Mouse (Mus musculus) hindbrain, embryonic 10.5 days (tissue): ENCODE results near the gene Ror2. TPM values are rescaled to one million over a fixed set of nuclear protein-coding genes. Genes with fewer than 3 reads are reported as not detected.
A peak's percentile ranks its signal among the peaks of the same experiment; 100 is the strongest.
"Not testable (repeated sequence)": the region's sequence is repeated elsewhere in the genome, so short reads cannot be mapped to it uniquely, and the experiment has no call there.

ENCODE experiments used
- DNase-seq: peaks from one replicate; pipeline ENCODE4 v3.0.0-alpha.2; 2017; ENCODE audit warnings: low spot score
- H3K27ac ChIP-seq: fragments of 300-500 bp; sonication (generic); 2 replicates; pipeline ENCODE4 v1.5.1; 2016; ENCODE audit warnings: mild to moderate bottlenecking, moderate library complexity
- H3K27me3 ChIP-seq: fragments of 300-500 bp; sonication (generic); 2 replicates; pipeline ENCODE4 v1.6.1; 2016; ENCODE audit warnings: mild to moderate bottlenecking; ENCODE audit not compliant: poor library complexity, insufficient read depth, severe bottlenecking
- H3K36me3 ChIP-seq: fragments of 300-500 bp; sonication (generic); 2 replicates; pipeline ENCODE4 v1.6.1; 2016; ENCODE audit warnings: mild to moderate bottlenecking, moderate library complexity
- H3K4me1 ChIP-seq: fragments of 300-500 bp; sonication (generic); replicated peaks from 2 replicates; pipeline ENCODE4 v1.6.1; 2016; ENCODE audit warnings: mild to moderate bottlenecking
- H3K4me3 ChIP-seq: fragments of 300-500 bp; sonication (generic); 2 replicates; pipeline ENCODE4 v1.5.1; 2016; ENCODE audit warnings: mild to moderate bottlenecking, moderate library complexity
- H3K9me3 ChIP-seq: fragments of 300-500 bp; sonication (generic); 2 replicates; pipeline ENCODE4 v1.6.1; 2016; ENCODE audit warnings: mild to moderate bottlenecking, moderate library complexity
- WGBS: fragments of 180-500 bp; shearing (Covaris S2); methylation state at CpG from one replicate; pipeline ENCODE4 v1.1.7; 2016; 5-methylcytosine and 5-hydroxymethylcytosine counted together
- polyA plus RNA-seq: library from polyadenylated mRNA; unstranded; fragments of >200 nt; fragmentation: Nextera tagmentation; extraction: Ambion mirVana; gene quantifications from 2 replicates; pipeline ENCODE4 v1.2.1, GENCODE M21; 2016

Ror2 gene
- polyA plus RNA-seq, result 13.5 and 16.9 TPM in 2 replicates

GRCm38 (mm10) chr13:53285756-53286361 is at the start of gene Ror2:
Gene Ror2 (minus strand): TSS chr13:53286124.
- no peaks in the 10 kb centered on the region for H3K36me3 ChIP-seq
- H3K4me3 ChIP-seq, result peak within 1 kb of the TSS; percentile 63
- peaks cover 50% of the 10 kb centered on the region for H3K4me1 ChIP-seq
- H3K27ac ChIP-seq, result peak within 1 kb of the TSS; percentile 86
- peaks cover 38% of the 10 kb centered on the region for H3K27me3 ChIP-seq
- peak; percentile 85 for DNase-seq
- WGBS, result under 1% methylated on average over 68 of the region's 68 CpGs
- no peaks in the 10 kb centered on the region for H3K9me3 ChIP-seq

DNA sequence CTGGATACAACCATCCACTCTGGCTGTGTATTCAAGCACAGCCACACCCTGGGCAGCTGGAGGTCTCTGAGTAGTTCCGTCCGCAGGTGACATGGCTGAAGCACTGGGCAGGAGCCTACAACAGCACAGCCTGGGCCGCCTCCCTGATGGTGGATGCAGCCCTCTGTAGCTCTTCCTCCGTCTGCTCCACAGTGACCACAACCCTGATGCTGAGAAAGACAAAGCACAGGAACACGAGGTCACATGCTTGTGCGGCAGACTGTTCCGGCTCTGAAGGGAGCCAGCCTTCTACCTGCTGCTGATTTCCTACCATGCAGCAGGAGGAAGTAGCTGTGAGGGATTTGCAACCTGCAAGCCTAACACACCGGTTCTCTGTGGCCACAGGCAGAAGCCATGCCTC is 47.8 kb upstream of the Ror2 start:
- Histone ChIP-seq H3K4me1 (no peaks in the 10 kb centered on the region), H3K27me3 (no peaks in the 10 kb centered on the region), H3K27ac (no peak overlapping the region), H3K4me3 (no peak overlapping the region), H3K36me3 (peaks cover 74% of the 10 kb centered on the region), H3K9me3 (no peaks in the 10 kb centered on the region)
- DNase-seq, result no peak
- 93% methylated on average over 8 of the region's 8 CpGs for WGBS

DNA sequence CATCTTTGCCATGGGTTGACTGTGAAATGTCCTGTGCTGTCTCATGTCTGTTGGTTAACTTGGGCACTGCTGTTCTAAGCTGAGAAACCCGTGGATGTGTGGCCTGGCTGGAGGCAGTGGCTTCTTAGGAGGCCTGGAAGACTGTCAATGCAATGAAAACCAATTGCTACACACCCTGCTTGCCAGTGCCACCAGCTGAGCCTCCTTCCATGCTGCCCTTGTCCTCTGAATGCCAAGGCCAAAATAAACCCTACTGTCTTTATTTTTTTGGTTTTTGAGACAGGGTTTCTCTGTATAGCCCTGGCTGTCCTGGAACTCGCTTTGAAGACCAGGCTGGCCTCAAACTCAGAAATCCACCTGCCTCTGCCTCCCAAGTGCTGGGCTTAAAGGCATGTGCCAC is 44.3 kb upstream of the Ror2 start:
- Histone ChIP-seq H3K27me3 (no peaks in the 10 kb centered on the region), H3K27ac (no peak overlapping the region), H3K36me3 (peaks cover 40% of the 10 kb centered on the region), H3K4me3 (no peak overlapping the region), H3K4me1 (no peaks in the 10 kb centered on the region), H3K9me3 (no peaks in the 10 kb centered on the region)
- 81% methylated on average over 2 of the region's 2 CpGs for WGBS
- DNase-seq, result no peak

DNA sequence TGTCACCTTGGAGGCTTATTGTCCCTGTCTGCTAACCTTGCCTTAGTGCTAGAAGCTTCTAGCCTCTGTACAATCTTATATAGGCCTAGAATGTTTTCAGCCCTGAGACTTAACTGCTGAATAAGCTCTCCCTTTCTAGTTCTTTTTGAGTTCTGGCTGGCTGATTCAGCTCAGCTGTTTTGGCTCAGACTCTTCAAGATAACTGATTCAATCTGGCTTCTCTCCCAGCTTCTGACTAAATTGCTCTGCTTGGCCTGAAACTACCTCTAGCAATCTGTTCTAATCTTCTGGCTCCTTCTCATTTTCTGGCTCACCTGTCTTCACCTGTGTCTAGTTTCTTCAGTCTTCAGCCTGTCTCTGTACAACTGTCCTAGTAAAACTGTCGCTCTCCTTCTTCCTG is 39.6 kb upstream of the Ror2 start:
- Histone ChIP-seq H3K36me3 (no peaks in the 10 kb centered on the region), H3K9me3 (0 out of 2 replicates have a peak, but pooled peaks cover 2% of the 10 kb centered on the region), H3K4me3 (no peak overlapping the region), H3K27me3 (no peaks in the 10 kb centered on the region), H3K27ac (no peak overlapping the region), H3K4me1 (no peaks in the 10 kb centered on the region)
- WGBS, result 96% methylated on average over 1 of the region's 1 CpGs
- DNase-seq, result no peak

DNA sequence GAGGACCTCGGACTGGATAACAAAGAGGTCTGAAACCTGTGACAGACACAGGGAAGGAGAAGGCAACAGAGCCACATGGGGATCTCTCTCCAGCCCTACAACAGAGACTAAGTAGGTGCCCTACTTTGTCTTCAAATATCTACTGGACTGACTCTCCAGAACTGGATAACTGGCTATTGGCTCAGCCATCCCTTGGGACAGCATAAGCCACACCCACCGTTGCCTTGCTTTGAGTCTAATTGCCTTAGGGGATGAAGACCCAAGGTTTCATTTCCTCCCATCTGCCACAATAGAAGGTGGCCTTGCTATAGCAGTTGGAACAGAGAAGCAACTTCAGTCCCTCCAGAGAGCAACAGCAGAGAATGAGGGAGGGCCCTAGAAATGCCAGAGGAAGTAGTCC is 37.7 kb upstream of the Ror2 start:
- H3K27me3 ChIP-seq, result no peaks in the 10 kb centered on the region
- no peak for DNase-seq
- no peak overlapping the region for H3K4me3 ChIP-seq
- 91% methylated on average over 2 of the region's 2 CpGs for WGBS
- no peak overlapping the region for H3K27ac ChIP-seq
- H3K4me1 ChIP-seq, result no peaks in the 10 kb centered on the region
- H3K9me3 ChIP-seq, result 0 out of 2 replicates have a peak, but pooled peaks cover 2% of the 10 kb centered on the region
- no peaks in the 10 kb centered on the region for H3K36me3 ChIP-seq

DNA sequence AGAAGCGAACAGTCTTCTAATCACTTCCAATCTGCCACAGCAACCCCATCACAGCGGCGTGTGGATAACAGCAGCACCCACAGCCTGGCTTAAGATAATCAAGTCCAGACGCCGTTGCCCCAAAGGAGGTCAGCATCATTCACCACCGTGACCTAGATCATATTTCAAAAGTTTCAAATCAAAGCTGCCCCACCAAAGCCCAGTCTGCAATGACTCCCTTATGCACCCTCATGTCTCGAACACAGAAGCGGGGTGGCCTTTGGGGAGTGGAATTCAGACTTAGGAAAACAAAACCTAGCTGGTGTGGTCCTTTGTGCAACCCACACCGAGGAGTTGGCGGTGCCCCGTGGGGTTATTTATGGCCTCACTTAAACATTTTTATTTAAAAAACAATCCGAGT is 35.0 kb upstream of the Ror2 start:
- Histone ChIP-seq H3K27ac (no peak overlapping the region), H3K4me1 (no peaks in the 10 kb centered on the region), H3K4me3 (no peak overlapping the region), H3K36me3 (no peaks in the 10 kb centered on the region), H3K9me3 (0 out of 2 replicates have a peak, but pooled peaks cover 2% of the 10 kb centered on the region), H3K27me3 (no peaks in the 10 kb centered on the region)
- peak; percentile 43 for DNase-seq
- WGBS, result 71% methylated on average over 12 of the region's 12 CpGs

DNA sequence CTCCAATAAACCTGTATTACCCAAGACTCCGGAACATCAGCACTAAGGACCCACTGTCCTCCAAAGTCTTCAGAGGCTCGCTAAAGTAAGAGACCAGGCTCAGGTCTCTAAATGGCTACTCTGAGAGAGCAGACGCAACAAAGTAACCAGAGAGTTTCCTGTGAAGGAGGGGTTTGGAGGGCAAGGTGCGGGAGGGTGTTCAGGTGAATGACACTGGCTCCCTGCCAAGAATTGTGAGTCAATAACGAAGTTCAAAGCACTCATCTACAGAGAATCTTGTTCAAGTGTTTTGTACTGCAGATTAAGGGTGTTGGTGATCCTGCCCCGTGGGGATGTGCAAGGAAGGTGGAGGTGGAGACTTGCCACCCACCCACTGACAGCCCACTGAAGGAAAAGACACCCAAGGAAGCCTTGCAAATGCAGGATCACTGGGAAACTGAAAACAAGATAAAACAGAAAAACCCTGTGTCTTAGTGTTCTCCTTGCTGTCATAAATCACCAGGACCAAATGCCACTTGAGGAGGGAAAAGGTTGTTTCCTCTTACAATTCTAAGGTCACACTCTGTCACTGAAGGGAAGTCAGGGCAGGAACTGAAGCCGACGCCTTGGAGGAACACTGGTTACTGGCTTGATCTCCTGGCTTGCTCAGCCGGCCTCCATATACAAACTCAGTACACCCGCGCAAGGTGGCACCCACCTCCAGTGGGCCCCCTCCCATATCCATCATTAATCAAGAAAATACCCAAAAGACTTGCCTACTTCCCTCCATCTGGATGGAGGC is 30.8 kb upstream of the Ror2 start:
- no peak overlapping the region for H3K4me3 ChIP-seq
- H3K36me3 ChIP-seq, result no peaks in the 10 kb centered on the region
- H3K9me3 ChIP-seq, result no peaks in the 10 kb centered on the region
- no peak for DNase-seq
- no peaks in the 10 kb centered on the region for H3K27me3 ChIP-seq
- 74% methylated on average over 11 of the region's 11 CpGs for WGBS
- no peaks in the 10 kb centered on the region for H3K4me1 ChIP-seq
- no peak overlapping the region for H3K27ac ChIP-seq

DNA sequence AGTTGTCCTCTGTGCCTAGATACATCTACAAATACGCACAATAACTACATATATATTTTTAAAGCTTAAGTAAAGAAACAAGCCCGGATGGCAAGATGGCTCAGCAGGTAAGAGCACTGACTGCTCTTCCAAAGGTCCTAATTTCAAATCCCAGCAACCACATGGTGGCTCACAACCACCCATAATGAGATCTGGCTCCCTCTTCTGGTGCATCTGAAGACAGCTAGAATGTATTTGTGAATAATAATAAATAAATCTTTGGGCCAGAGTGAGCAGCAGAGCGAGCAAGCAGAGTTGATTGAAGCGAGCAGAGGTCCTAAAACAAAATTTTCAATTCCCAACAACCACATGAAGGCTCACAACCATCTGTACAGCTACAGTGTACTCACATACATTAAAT is 29.8 kb upstream of the Ror2 start:
- not testable (repeated sequence) for H3K4me3 ChIP-seq, H3K27ac ChIP-seq, H3K4me1 ChIP-seq, DNase-seq, H3K9me3 ChIP-seq, H3K36me3 ChIP-seq, H3K27me3 ChIP-seq
- WGBS, result 80% methylated on average over 4 of the region's 4 CpGs

DNA sequence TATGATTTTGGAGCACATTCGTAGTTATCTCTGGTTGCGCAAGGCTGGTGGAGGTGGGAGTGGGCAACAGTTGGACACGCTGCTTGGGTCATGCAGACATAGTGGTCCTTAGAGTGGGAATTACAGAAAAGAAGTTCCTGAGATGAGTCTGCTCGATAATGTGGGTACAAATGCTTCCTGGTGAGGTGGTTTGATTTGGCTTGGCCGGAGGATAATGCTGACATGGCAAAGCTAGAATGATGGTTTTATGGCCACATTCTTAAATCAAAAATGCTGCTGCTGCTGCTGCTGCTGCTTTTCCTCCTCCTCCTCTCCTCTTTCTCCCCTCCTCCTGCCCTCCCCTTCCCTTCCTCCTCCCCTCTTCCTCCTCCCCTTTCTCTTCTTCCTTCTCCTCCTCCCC is 24.5 kb upstream of the Ror2 start:
- DNase-seq, result no peak
- Histone ChIP-seq H3K9me3 (no peaks in the 10 kb centered on the region), H3K4me1 (peaks cover 22% of the 10 kb centered on the region), H3K36me3 (no peaks in the 10 kb centered on the region), H3K27me3 (0 out of 2 replicates have a peak, but pooled peaks cover 3% of the 10 kb centered on the region), H3K4me3 (0 out of 2 replicates have a peak overlapping the region, but pooled peaks have one; percentile 44), H3K27ac (peak overlapping the region; percentile 89)
- 89% methylated on average over 5 of the region's 5 CpGs for WGBS

GRCm38 (mm10) chr13:53309661-53310160 is 23.8 kb upstream of the Ror2 start:
- Histone ChIP-seq H3K9me3 (no peaks in the 10 kb centered on the region), H3K4me3 (peak overlapping the region; percentile 44), H3K27me3 (0 out of 2 replicates have a peak, but pooled peaks cover 3% of the 10 kb centered on the region), H3K4me1 (peaks cover 22% of the 10 kb centered on the region), H3K27ac (peak overlapping the region; percentile 89), H3K36me3 (no peaks in the 10 kb centered on the region)
- 3% methylated on average over 15 of the region's 15 CpGs for WGBS
- peak; percentile 83 for DNase-seq

GRCm38 (mm10) chr13:53309148-53309547 is 23.2 kb upstream of the Ror2 start:
- Histone ChIP-seq H3K9me3 (no peaks in the 10 kb centered on the region), H3K36me3 (no peaks in the 10 kb centered on the region), H3K27ac (peak overlapping the region; percentile 89), H3K4me1 (peaks cover 22% of the 10 kb centered on the region), H3K4me3 (peak overlapping the region; percentile 9; the same call in 1 of the 2 replicates), H3K27me3 (0 out of 2 replicates have a peak, but pooled peaks cover 3% of the 10 kb centered on the region)
- 52% methylated on average over 9 of the region's 9 CpGs for WGBS
- DNase-seq, result peak; percentile 41

DNA sequence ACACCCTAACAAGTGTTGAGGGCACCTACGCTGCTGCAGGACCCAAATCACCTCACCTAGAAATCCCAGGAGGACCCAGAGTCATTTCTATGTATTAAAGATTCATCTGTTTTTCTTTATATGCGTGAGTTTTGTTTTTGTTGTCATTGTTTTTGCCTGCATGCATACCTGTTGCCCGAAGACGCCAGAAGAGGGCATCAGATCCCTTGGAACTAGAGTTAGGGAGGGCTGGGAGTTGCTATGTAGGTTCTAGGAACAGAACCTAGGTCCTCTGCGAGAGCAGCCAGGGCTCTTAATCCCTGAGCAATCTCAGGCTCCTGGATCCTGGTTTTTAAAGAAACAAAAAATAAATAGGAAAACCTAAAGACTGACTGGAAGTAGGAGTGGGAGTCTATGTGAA is 20.9 kb upstream of the Ror2 start:
- no peak overlapping the region for H3K27ac ChIP-seq
- H3K4me3 ChIP-seq, result no peak overlapping the region
- 0 out of 2 replicates have a peak, but pooled peaks cover 3% of the 10 kb centered on the region for H3K27me3 ChIP-seq
- H3K36me3 ChIP-seq, result no peaks in the 10 kb centered on the region
- DNase-seq, result no peak
- no peaks in the 10 kb centered on the region for H3K9me3 ChIP-seq
- H3K4me1 ChIP-seq, result peaks cover 22% of the 10 kb centered on the region
- 62% methylated on average over 5 of the region's 5 CpGs for WGBS

DNA sequence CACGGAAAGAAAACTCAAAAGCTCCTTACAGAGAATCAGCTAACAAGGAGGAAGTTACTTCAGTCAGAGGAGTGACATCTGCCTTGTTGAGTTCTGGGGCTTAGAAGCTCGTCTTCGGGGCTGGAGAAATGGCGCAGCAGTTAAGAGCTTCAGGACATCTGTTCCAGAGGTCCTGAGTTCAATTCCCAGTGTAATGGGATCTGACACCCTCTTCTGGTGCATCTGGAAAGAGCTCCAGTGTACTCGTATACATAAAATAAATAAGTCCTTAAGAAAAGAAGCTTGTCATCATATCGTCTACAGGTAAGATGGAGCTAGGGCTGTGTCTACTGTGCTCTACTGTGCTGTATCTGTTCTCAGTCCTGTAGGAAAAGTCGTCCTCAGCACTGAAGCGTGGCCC is 19.3 kb upstream of the Ror2 start:
- H3K27me3 ChIP-seq, result 0 out of 2 replicates have a peak, but pooled peaks cover 3% of the 10 kb centered on the region
- H3K9me3 ChIP-seq, result no peaks in the 10 kb centered on the region
- no peak overlapping the region for H3K27ac ChIP-seq
- no peak overlapping the region for H3K4me3 ChIP-seq
- WGBS, result 85% methylated on average over 8 of the region's 8 CpGs
- H3K36me3 ChIP-seq, result no peaks in the 10 kb centered on the region
- peaks cover 16% of the 10 kb centered on the region for H3K4me1 ChIP-seq
- no peak for DNase-seq
